Mouse (Mus musculus) liver, embryonic 14.5 days (tissue): ENCODE results near the gene Rec114.
A peak's percentile ranks its signal among the peaks of the same experiment; 100 is the strongest.

Source experiments
- CTCF ChIP-seq: IDR thresholded peaks from 2 replicates; pipeline ENCODE4 v1.5.1; 2016; ENCODE audit warnings: antibody characterized with exemption, low read depth, control low read depth
- EP300 ChIP-seq: IDR thresholded peaks from 2 replicates; pipeline ENCODE4 v1.6.1; 2016; ENCODE audit warnings: antibody characterized with exemption, low read depth

GRCm38 (mm10) chr9:58756371-58757132 is 12.8 kb upstream of the Rec114 start:
- peak; percentile 34 for TF ChIP-seq CTCF
- TF ChIP-seq EP300, result no peak
